Mouse (Mus musculus): Measurements from ENCODE around the gene Pus7. TPM values are rescaled to one million over a fixed set of nuclear protein-coding genes. Genes with fewer than 3 reads are reported as not detected.
"Not testable (repeated sequence)": the region's sequence is repeated elsewhere in the genome, so short reads cannot be mapped to it uniquely, and the experiment has no call there.

The Pus7 gene
- total RNA-seq, 2 experiments from 2014 or later = 16.1 to 20.3 TPM

- intact Hi-C loops (cut with DNase I) = no loop called here
- no peak for DNase-seq (ENCODE audit: low spot score in 2 of 2)
Observed at GRCm38 (mm10) chr5:23762531-23762930, 21.0 kb downstream of the Pus7 start.

DNA sequence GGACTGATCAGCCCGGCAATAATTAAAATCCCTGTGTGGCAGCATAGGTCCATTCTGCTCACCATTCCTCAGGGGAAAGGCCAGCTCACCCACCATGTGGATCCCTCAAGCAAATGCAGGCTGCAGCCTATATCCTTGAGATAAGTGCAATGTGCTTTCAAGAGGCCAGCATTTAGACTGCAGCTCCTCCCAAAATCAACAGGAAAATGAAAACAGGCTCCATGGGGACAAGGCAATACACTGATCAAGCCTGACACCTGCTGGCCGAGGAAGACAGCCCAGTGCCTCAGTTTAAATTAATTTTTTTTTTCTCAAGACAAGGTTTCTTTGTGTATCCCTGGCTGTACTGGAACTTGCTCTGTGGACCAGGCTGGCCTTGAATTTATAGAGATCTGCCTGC lies 24.9 kb downstream of the Pus7 start:
- peak; percentile 35 for DNase-seq (ENCODE audit: low spot score in 2 of 2)
- intact Hi-C loops (cut with DNase I) = loop anchor here (5.0 kb wide), 1 partner anchor 81 kb away; no protein-coding TSS in a partner anchor

- intact Hi-C loops (cut with DNase I) = loop anchor here (5.0 kb wide), 1 partner anchor 79 kb away; no protein-coding TSS in a partner anchor
- no peak for DNase-seq (ENCODE audit: low spot score in 2 of 2)
Observed at GRCm38 (mm10) chr5:23756368-23756767, 27.1 kb downstream of the Pus7 start.

GRCm38 (mm10) chr5:23755591-23755990 lies 27.9 kb downstream of the Pus7 start:
- intact Hi-C loops (cut with DNase I) = loop anchor here (5.0 kb wide), 1 partner anchor 78 kb away; no protein-coding TSS in a partner anchor
- DNase-seq (ENCODE audit: low spot score in 2 of 2) = no peak

GRCm38 (mm10) chr5:23749882-23750281 lies 33.6 kb downstream of the Pus7 start:
- intact Hi-C loops (cut with DNase I) = no loop called here

GRCm38 (mm10) chr5:23743261-23743660 lies 40.2 kb downstream of the Pus7 start:
- DNase-seq (ENCODE audit: low spot score in 2 of 2) = no peak
- intact Hi-C loops (cut with DNase I) = no loop called here

More at GRCm38 (mm10) chr5:23749882-23750281, 33.6 kb downstream of the Pus7 start:
- no peak for DNase-seq (ENCODE audit: low spot score in 2 of 2)

- DNase-seq (ENCODE audit: low spot score in 2 of 2) = no peak
- intact Hi-C loops (cut with DNase I) = no loop called here
Observed at GRCm38 (mm10) chr5:23737111-23737510, 46.4 kb downstream of the Pus7 start.

- intact Hi-C loops (cut with DNase I) = no loop called here
- DNase-seq (ENCODE audit: low spot score in 2 of 2) = no peak
Observed at GRCm38 (mm10) chr5:23736366-23736765, 47.1 kb downstream of the Pus7 start.

DNA sequence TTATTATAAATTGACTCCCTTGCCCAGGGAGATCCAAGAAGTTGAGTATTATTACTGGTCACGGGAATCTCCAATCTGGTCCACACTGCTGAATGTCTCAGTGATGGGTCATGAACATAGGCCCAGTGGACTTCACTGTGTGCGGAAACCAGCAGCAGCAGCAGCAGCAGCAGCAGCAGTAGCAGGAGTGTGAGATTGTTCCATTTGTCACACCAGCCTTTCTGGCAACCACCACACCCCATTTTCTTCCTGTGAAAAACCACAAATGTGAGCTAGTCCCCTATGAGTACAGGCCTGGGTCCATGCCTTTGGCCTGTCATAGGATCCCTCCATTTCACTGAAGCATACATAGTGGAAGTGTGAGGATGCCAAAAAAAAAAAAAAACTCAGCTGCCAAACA lies 61.6 kb downstream of the Pus7 start:
- intact Hi-C loops (cut with DNase I) = no loop called here
- DNase-seq (ENCODE audit: low spot score in 2 of 2) = no peak

DNA sequence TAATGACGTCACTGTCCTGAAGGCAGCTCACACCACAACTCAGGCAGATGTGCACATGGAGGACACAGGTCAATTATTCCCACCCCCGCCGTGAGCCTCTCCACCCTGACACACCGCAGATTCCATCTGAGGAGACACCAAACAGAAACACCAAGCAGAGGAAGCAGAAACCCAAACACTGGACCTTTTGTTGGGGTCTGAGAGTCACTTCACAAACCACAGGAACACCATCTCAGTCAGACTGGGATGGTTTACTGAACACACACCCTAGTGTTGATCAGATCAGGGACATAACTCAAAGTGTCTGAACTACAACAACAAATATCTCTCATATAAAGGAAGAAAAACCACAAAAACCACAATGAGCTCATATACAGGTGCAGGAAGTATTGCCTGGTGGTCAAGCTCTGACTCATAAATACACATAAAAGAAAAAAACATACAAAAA lies 64.6 kb downstream of the Pus7 start:
- no peak for DNase-seq (ENCODE audit: low spot score in 2 of 2)
- intact Hi-C loops (cut with DNase I) = no loop called here

GRCm38 (mm10) chr5:23718182-23718534 lies 65.4 kb downstream of the Pus7 start:
- no peak for DNase-seq (ENCODE audit: low spot score in 2 of 2)
- intact Hi-C loops (cut with DNase I) = no loop called here

DNA sequence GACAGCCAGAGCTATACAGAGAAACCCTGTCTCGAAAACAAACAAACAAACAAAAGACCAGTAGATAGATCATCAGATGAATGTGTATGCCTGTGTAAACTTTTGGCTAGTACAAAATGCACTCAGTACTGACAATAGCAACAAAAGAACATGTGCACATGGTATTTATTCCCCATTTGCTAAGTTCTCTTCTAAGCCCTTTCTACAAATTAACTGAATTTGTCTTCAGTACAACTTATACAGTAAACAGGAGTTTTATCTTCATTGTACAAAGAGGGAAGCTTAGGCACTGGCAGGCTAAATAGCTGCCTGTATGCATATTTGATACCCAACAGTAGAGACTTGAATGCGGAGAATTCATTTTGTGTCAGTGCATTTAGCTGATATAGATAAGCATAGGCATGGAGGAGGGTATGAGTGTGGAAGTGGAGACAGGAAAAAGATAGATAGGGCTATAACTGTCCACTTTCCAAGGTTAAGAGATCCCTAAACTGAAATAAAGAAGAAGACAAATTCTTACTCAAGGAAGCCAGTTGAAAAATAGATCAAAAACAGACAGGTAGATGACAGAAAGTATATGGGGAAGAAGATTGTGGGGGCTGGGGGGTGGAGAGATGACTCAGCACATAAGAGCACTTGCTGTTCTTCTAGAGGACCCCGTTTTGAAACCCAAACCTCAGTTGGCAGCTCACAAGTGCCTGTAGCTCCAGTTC lies 65.9 kb downstream of the Pus7 start:
- intact Hi-C loops (cut with DNase I) = no loop called here
- no peak for DNase-seq (ENCODE audit: low spot score in 2 of 2)

DNA sequence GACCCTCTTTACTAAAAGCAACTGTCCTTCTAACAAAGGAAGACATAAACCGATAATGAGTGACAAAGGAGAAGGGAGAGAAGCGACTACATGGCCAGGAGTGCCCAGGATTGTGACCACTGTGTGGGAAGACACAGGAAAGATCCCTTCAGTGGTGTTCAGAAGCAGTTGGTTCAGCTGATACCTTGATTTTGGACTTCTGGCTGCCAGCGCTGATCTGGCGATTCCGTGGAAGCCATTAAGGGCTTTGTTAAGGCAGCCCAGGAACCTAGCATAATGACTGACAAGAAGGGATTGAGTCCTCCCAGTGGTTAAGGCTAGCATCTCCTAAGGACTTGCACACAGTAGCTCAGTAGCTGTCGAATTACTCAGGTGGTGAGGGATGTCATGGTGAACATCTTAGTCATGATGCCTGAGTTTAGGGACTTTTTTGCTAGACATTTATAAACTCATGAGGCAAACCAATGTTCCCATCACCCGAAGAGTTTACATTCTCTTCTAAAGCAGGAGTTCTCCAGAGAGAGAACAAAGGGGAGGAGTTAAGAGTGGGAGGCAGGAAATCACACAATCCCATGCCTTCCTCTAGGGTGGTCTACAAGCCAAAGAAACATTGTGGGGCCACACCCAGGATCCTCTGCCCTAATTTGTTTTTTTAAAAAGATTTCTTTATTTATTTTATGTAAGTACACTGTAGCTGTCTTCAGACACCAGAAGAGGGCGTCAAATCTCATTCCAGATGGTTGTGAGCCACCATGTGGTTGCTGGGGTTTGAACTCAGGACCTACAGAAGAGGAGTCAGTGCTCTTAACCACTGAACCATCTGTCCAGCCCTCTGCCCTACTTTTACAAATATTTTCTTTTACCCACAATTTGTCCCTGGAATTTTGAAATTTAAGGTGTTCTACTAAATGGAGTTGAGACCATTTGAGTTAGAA lies 69.8 kb downstream of the Pus7 start:
- intact Hi-C loops (cut with DNase I) = no loop called here

DNA sequence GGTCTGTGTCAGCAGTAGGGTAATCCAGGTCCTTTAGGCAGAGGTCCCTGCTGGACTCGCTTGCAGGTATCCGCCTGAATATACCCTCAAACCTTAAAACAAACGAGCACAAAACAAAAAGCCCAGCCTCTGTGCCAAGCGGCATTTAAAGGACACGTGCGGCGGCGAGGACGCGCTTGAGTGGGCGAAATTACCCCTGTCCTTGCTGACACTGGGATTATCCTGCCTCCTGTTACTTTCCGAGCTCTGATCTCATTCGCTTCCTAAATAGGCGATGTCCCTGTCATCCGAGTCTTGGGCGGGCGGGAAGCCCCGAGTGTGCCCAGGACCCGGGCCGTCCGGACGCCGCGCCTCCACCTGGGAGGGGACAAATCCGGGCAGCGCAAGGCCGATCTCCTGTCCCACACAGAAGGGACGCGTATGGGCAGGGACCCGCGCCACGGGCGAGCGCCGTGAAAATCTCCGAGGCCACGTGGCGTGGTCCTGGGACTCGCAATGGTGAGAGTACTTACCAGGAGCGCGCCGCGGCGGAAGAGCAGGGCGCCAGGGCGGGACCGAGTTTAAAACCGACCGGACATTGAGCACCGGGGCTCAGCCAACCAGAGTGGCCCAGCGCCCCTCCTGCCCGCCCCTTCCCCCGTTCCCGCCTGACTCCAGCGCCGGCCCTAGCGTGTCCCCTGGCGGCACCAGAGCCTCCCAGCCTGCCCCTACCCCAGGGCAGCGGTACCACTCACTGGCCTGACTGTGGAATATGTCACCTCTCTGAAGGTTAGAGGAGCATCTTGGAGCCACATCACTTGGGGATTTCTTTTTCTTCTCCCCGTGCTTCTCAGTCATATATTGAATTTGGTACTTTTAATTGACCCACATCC lies 71.1 kb downstream of the Pus7 start:
- intact Hi-C loops (cut with DNase I) = no loop called here
- peak; percentile 52 to 55 for DNase-seq (ENCODE audit: low spot score in 2 of 2)

More for the DNA sequence above, 69.8 kb downstream of the Pus7 start:
- no peak for DNase-seq (ENCODE audit: low spot score in 2 of 2)

GRCm38 (mm10) chr5:23711671-23712129 lies 71.8 kb downstream of the Pus7 start:
- intact Hi-C loops (cut with DNase I) = not testable (repeated sequence)
- peak; percentile 7 to 13 for DNase-seq (ENCODE audit: low spot score in 2 of 2)

DNA sequence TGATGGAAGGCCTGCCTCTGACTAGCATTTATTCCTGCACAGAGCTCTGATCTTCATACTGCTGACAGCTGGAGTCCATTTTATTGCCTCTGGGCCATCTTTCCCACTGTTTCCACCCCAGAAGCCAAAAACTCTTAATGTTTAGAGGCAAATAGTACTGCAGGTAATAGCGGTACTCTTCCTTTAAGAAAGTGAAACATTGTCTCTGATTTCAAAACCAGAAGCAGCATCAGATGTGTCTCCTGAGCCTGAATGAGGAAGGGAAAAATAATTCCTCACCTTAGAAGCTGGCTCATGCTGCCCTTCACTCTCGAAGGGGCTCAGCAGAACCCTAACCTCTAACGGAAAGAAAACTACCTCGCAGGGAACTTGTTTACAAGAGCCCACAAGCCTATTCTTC lies 72.3 kb downstream of the Pus7 start:
- intact Hi-C loops (cut with DNase I) = no loop called here
- no peak for DNase-seq (ENCODE audit: low spot score in 2 of 2)

- intact Hi-C loops (cut with DNase I) = no loop called here
- no peak for DNase-seq (ENCODE audit: low spot score in 2 of 2)
Observed at GRCm38 (mm10) chr5:23709661-23710060, 73.8 kb downstream of the Pus7 start.

DNA sequence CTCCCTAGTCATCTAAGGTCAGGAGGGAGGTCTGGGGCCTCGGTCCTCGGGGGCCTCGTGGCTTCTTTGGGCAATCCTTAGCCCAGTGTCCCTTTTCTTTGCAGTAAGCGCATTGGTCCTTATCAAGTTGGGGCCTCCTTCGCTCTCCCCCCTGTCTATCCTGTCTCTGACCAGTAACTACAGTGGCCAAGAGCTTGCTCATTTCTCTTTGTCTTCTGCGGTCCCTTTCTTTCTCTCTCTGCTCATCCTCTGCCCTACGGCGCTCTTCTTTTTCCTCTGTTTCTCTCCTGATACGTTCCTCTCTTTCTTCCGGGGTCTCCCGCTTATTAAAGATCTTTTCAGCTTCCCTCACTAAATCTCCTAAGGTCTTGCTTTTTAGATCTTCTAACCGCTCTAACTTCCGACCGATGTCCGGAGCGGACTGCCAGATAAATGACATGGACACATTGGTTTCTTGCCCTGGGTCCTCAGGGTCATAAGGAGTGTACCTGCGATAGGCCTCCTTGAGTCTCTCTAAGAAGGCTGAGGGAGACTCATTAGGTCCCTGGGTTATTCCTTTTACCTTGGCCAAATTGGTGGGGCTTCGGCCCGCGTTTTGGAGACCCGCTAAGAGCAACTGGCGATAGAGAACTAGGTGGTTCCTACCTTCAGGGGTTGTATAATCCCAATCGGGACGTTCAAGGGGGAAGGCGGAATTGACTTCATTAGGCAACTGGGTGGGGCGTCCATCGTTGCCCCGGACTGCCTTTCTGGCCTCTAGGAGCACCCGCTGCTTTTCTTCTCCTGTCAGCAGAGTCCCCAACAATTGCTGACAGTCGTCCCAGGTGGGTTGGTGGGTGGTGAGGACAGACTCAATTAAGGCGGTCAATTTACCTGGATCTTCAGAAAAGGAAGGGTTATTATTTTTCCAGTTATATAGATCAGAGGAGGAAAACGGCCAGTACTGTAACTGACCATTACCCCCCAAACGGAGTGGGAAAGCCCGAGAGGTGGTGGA lies 76.6 kb downstream of the Pus7 start:
- DNase-seq (ENCODE audit: low spot score in 2 of 2); intact Hi-C loops (cut with DNase I): not testable (repeated sequence)
